Mouse (Mus musculus): ENCODE data around the gene Vps13d. TPM values are rescaled to one million over a fixed set of nuclear protein-coding genes. Genes with fewer than 3 reads are reported as not detected.

Vps13d gene
- polyA plus RNA-seq, 1 experiment from 2014 or later = 9.5 TPM

- no peak for ATAC-seq (ENCODE audit: insufficient read depth, low FRiP score)
- no peaks in the 10 kb centered on the region for H3K36me3 ChIP-seq (ENCODE audit: control insufficient read depth, insufficient read depth, low read length)
- no peak overlapping the region for H3K27ac ChIP-seq (ENCODE audit: low read length)
- peaks cover 19% of the 10 kb centered on the region for H3K4me1 ChIP-seq (ENCODE audit: control insufficient read depth, insufficient read depth, low read length)
- WGBS = 93% methylated on average over 1 of the region's 1 CpGs
- H3K4me2 ChIP-seq (ENCODE audit: low read depth, low read length) = no peak overlapping the region
- H3K27me3 ChIP-seq (ENCODE audit: control insufficient read depth, insufficient read depth, low read length) = no peaks in the 10 kb centered on the region
- H3K9me3 ChIP-seq (replicated peaks; ENCODE audit: control insufficient read depth, low read length) = no peaks in the 10 kb centered on the region
- no peak overlapping the region for H3K4me3 ChIP-seq (replicated peaks; ENCODE audit: low read length)
- no peak overlapping the region for H3K9ac ChIP-seq (ENCODE audit: low read length)
Measured at GRCm38 (mm10) chr4:144953421-144953820, 241.4 kb downstream of the Vps13d start.

- Histone ChIP-seq H3K27ac (ENCODE audit: low read length) (no peak overlapping the region), H3K27me3 (ENCODE audit: control insufficient read depth, insufficient read depth, low read length) (no peaks in the 10 kb centered on the region), H3K9ac (ENCODE audit: low read length) (no peak overlapping the region), H3K36me3 (ENCODE audit: control insufficient read depth, insufficient read depth, low read length) (no peaks in the 10 kb centered on the region), H3K4me3 (replicated peaks; ENCODE audit: low read length) (no peak overlapping the region), H3K9me3 (replicated peaks; ENCODE audit: control insufficient read depth, low read length) (no peaks in the 10 kb centered on the region), H3K4me1 (ENCODE audit: control insufficient read depth, insufficient read depth, low read length) (peaks cover 27% of the 10 kb centered on the region), H3K4me2 (ENCODE audit: low read depth, low read length) (no peak overlapping the region)
- 74% methylated on average over 7 of the region's 7 CpGs for WGBS
- ATAC-seq (ENCODE audit: insufficient read depth, low FRiP score) = no peak
Measured at GRCm38 (mm10) chr4:144951859-144952258, 242.9 kb downstream of the Vps13d start.

DNA sequence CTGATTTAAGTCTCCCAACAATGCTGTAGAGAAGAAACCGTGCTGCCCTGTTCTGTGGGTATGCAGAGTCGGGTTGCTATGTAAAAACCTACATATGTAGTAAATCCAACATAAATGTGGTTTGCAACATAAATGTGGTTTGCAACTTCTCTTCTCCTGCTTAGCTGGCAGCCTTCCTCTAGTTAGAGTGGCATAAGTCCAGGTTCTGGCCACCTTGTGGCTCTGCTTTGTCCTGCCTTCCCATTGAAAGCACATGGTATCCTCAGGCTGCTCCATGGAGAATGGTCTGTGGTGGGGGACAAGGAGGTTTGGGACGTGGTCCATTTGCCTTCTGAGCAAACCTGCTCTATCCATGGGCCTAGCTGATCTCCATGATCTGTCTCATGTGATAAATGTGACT is 243.9 kb downstream of the Vps13d start:
- Histone ChIP-seq H3K4me2 (ENCODE audit: low read depth, low read length) (no peak overlapping the region), H3K4me3 (replicated peaks; ENCODE audit: low read length) (no peak overlapping the region), H3K9ac (ENCODE audit: low read length) (no peak overlapping the region), H3K4me1 (ENCODE audit: control insufficient read depth, insufficient read depth, low read length) (peaks cover 27% of the 10 kb centered on the region), H3K36me3 (ENCODE audit: control insufficient read depth, insufficient read depth, low read length) (no peaks in the 10 kb centered on the region), H3K27me3 (ENCODE audit: control insufficient read depth, insufficient read depth, low read length) (no peaks in the 10 kb centered on the region), H3K27ac (ENCODE audit: low read length) (no peak overlapping the region), H3K9me3 (replicated peaks; ENCODE audit: control insufficient read depth, low read length) (no peaks in the 10 kb centered on the region)
- WGBS = 96% methylated on average over 3 of the region's 3 CpGs
- no peak for ATAC-seq (ENCODE audit: insufficient read depth, low FRiP score)

DNA sequence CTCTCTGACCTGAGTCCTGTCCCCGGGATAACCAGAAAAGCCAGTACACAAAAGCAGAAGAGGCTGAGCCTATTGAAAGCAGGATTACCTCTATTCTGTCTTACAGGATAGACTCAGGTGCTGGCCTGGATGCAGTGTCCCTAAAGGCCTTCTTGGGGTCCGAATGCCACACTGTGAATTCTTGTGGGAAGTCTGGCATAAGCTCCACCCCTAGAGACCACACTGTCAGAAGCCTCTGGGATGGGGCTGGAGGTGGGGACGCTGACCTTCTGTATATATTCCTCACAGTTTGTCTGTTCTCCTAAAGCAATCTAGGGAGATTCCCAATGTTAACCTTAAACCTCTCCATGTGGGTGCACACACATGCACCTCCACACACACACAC is 244.5 kb downstream of the Vps13d start:
- 59% methylated on average over 3 of the region's 3 CpGs for WGBS
- peaks cover 27% of the 10 kb centered on the region for H3K4me1 ChIP-seq (ENCODE audit: control insufficient read depth, insufficient read depth, low read length)
- no peaks in the 10 kb centered on the region for H3K36me3 ChIP-seq (ENCODE audit: control insufficient read depth, insufficient read depth, low read length)
- no peak overlapping the region for H3K4me3 ChIP-seq (replicated peaks; ENCODE audit: low read length)
- peak overlapping the region; percentile 82 for H3K27ac ChIP-seq (ENCODE audit: low read length)
- no peaks in the 10 kb centered on the region for H3K27me3 ChIP-seq (ENCODE audit: control insufficient read depth, insufficient read depth, low read length)
- no peak overlapping the region for H3K4me2 ChIP-seq (ENCODE audit: low read depth, low read length)
- H3K9ac ChIP-seq (ENCODE audit: low read length) = peak overlapping the region; percentile 43; the same call in 1 of the 2 replicates
- H3K9me3 ChIP-seq (replicated peaks; ENCODE audit: control insufficient read depth, low read length) = no peaks in the 10 kb centered on the region
- no peak for ATAC-seq (ENCODE audit: insufficient read depth, low FRiP score)

GRCm38 (mm10) chr4:144949441-144950326 is 245.1 kb downstream of the Vps13d start:
- no peaks in the 10 kb centered on the region for H3K27me3 ChIP-seq (ENCODE audit: control insufficient read depth, insufficient read depth, low read length)
- H3K4me3 ChIP-seq (replicated peaks; ENCODE audit: low read length) = no peak overlapping the region
- ATAC-seq (ENCODE audit: insufficient read depth, low FRiP score) = peak; percentile 81
- H3K27ac ChIP-seq (ENCODE audit: low read length) = peak overlapping the region; percentile 82
- no peak overlapping the region for H3K4me2 ChIP-seq (ENCODE audit: low read depth, low read length)
- H3K9ac ChIP-seq (ENCODE audit: low read length) = peak overlapping the region; percentile 44
- no peaks in the 10 kb centered on the region for H3K9me3 ChIP-seq (replicated peaks; ENCODE audit: control insufficient read depth, low read length)
- WGBS = 15% methylated on average over 9 of the region's 9 CpGs
- peaks cover 27% of the 10 kb centered on the region for H3K4me1 ChIP-seq (ENCODE audit: control insufficient read depth, insufficient read depth, low read length)
- H3K36me3 ChIP-seq (ENCODE audit: control insufficient read depth, insufficient read depth, low read length) = no peaks in the 10 kb centered on the region

DNA sequence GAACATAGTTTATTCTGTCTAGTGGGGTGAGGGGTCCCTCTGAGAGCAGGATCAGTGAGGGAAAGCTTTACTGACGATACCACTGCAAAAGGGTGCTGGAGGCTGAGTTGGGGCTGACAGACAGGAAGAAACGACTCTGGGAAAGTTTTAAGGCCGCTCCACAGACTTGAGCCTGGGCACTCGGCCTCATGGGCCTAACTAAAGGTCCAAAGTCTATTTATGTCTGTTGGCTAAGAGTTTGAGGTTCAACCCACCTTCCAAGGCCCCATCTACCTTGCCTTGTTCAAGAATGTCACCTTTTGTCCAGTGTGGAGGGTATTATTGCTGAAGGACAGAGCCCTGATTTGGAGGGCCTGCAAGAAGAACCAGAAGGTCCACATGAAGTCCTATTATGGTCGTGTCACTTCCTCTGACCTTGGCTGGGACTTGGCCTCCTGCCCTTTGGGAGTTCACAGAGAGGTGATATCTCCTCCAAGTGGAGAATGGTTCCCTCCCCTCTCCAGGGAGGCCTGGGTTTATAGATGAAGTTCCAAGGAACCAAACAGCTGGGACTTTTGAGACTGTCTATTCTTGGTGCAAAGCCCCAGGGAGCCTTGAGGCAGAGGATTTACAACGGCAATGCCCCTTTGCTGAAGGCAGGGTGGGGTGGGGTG is 246.9 kb downstream of the Vps13d start:
- peak overlapping the region; percentile 17 for H3K9ac ChIP-seq (ENCODE audit: low read length)
- H3K4me1 ChIP-seq (ENCODE audit: control insufficient read depth, insufficient read depth, low read length) = peaks cover 27% of the 10 kb centered on the region
- H3K9me3 ChIP-seq (replicated peaks; ENCODE audit: control insufficient read depth, low read length) = no peaks in the 10 kb centered on the region
- H3K27me3 ChIP-seq (ENCODE audit: control insufficient read depth, insufficient read depth, low read length) = no peaks in the 10 kb centered on the region
- H3K4me3 ChIP-seq (replicated peaks; ENCODE audit: low read length) = no peak overlapping the region
- H3K27ac ChIP-seq (ENCODE audit: low read length) = peak overlapping the region; percentile 25; the same call in 1 of the 2 replicates
- 40% methylated on average over 6 of the region's 6 CpGs for WGBS
- no peaks in the 10 kb centered on the region for H3K36me3 ChIP-seq (ENCODE audit: control insufficient read depth, insufficient read depth, low read length)
- H3K4me2 ChIP-seq (ENCODE audit: low read depth, low read length) = no peak overlapping the region
- ATAC-seq (ENCODE audit: insufficient read depth, low FRiP score) = peak; percentile 10; the same call in 1 of the 2 replicates

DNA sequence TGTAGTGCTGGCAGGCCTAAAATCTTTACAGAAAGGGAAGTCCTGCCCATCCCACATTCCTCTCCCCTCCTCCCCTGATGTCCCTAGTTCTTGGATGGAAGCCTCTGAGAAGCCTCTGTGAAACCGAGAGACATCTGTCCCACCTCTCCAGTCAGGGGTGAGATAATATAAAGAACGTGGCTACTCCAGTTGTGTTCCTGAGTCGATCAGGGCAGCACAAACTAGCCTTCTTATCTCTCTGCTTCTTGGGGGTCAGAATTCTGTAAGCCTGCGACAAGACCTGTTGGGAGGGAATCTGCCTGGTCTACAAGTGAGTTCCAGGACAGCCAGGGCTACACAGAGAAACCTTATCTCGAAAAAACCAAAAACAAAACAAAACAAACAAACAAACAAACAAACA is 251.5 kb downstream of the Vps13d start:
- Histone ChIP-seq H3K9ac (ENCODE audit: low read length) (no peak overlapping the region), H3K4me3 (replicated peaks; ENCODE audit: low read length) (no peak overlapping the region), H3K4me2 (ENCODE audit: low read depth, low read length) (no peak overlapping the region), H3K9me3 (replicated peaks; ENCODE audit: control insufficient read depth, low read length) (no peaks in the 10 kb centered on the region), H3K27me3 (ENCODE audit: control insufficient read depth, insufficient read depth, low read length) (no peaks in the 10 kb centered on the region), H3K36me3 (ENCODE audit: control insufficient read depth, insufficient read depth, low read length) (no peaks in the 10 kb centered on the region), H3K4me1 (ENCODE audit: control insufficient read depth, insufficient read depth, low read length) (peaks cover 8% of the 10 kb centered on the region), H3K27ac (ENCODE audit: low read length) (no peak overlapping the region)
- WGBS = 66% methylated on average over 5 of the region's 5 CpGs
- no peak for ATAC-seq (ENCODE audit: insufficient read depth, low FRiP score)

- no peak for ATAC-seq (ENCODE audit: insufficient read depth, low FRiP score)
Measured at GRCm38 (mm10) chr4:144942433-144942832, 252.4 kb downstream of the Vps13d start.

GRCm38 (mm10) chr4:144940796-144941462 is 253.9 kb downstream of the Vps13d start:
- no peak overlapping the region for H3K27ac ChIP-seq (ENCODE audit: low read length)
- ATAC-seq (ENCODE audit: insufficient read depth, low FRiP score) = no peak

More at GRCm38 (mm10) chr4:144942433-144942832, 252.4 kb downstream of the Vps13d start:
- H3K9ac ChIP-seq (ENCODE audit: low read length) = no peak overlapping the region
- H3K9me3 ChIP-seq (replicated peaks; ENCODE audit: control insufficient read depth, low read length) = no peaks in the 10 kb centered on the region
- no peaks in the 10 kb centered on the region for H3K27me3 ChIP-seq (ENCODE audit: control insufficient read depth, insufficient read depth, low read length)
- 96% methylated on average over 3 of the region's 3 CpGs for WGBS
- no peaks in the 10 kb centered on the region for H3K36me3 ChIP-seq (ENCODE audit: control insufficient read depth, insufficient read depth, low read length)
- H3K4me3 ChIP-seq (replicated peaks; ENCODE audit: low read length) = no peak overlapping the region
- H3K4me2 ChIP-seq (ENCODE audit: low read depth, low read length) = no peak overlapping the region
- H3K4me1 ChIP-seq (ENCODE audit: control insufficient read depth, insufficient read depth, low read length) = no peaks in the 10 kb centered on the region
- no peak overlapping the region for H3K27ac ChIP-seq (ENCODE audit: low read length)

More at GRCm38 (mm10) chr4:144940796-144941462, 253.9 kb downstream of the Vps13d start:
- Histone ChIP-seq H3K9me3 (replicated peaks; ENCODE audit: control insufficient read depth, low read length) (no peaks in the 10 kb centered on the region), H3K4me3 (replicated peaks; ENCODE audit: low read length) (no peak overlapping the region), H3K36me3 (ENCODE audit: control insufficient read depth, insufficient read depth, low read length) (no peaks in the 10 kb centered on the region), H3K27me3 (ENCODE audit: control insufficient read depth, insufficient read depth, low read length) (no peaks in the 10 kb centered on the region), H3K4me2 (ENCODE audit: low read depth, low read length) (no peak overlapping the region), H3K4me1 (ENCODE audit: control insufficient read depth, insufficient read depth, low read length) (no peaks in the 10 kb centered on the region), H3K9ac (ENCODE audit: low read length) (no peak overlapping the region)
- 39% methylated on average over 13 of the region's 13 CpGs for WGBS
